Mouse (Mus musculus): ENCODE results near the gene Tmem50a.

DNA sequence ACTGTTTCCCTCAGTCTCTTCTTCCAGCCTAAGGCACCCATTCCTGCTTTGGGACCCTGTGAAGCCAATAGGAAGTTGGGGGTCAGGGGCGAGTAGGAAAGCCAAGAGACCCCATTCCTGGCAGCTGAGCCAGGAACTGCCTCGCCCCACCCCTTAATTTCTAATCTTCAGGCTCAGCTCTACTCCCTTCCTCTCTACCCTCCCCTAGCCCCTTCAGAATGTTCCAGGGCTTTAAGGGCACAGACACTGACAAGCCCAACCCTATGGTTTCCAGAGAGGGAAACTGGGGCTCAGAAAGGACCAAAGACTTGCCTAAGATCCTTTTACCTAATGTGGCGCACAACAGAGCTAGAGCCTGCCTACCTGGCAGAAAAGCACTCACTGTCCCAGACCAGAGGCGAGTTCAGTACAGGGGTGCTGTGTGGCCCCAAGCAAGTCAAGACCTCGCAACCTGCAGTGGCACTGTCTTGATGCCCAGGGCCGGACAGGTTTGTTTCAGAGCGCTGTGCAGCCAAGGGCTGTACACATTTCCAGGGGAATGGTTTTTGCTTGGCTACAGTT lies 44.9 kb downstream of the Tmem50a start:
- TF ChIP-seq EP300 (optimal IDR thresholded peaks at IDR 0.05) (no peak), CTCF (IDR thresholded peaks at IDR 0.05; ENCODE audit: low read depth) (no peak)

Measured in stomach, postnatal 0 days (tissue).